Mouse (Mus musculus) Patski (cell line): ENCODE measurements around the gene Zbtb1. TPM values are rescaled to one million over a fixed set of nuclear protein-coding genes. Genes with fewer than 3 reads are reported as not detected.
"Not testable (repeated sequence)": the region's sequence is repeated elsewhere in the genome, so short reads cannot be mapped to it uniquely, and the experiment has no call there.

Experiments
- ATAC-seq: fragments of 100-300 bp; one replicate; pipeline ENCODE4 v1.8.0; 2021
- CTCF ChIA-PET: fragments of 350-600 bp; sonication (Branson Sonifier 250); formaldehyde crosslinking; loops from one replicate; lab custom pipeline; 2022; ENCODE audit warnings: inconsistent platforms; lab: Charles Lee
- POLR2A ChIA-PET: fragments of 350-600 bp; sonication (Branson Sonifier 250); formaldehyde crosslinking; loops from one replicate; lab custom pipeline; 2022; ENCODE audit warnings: antibody characterized with exemption, inconsistent platforms; lab: Charles Lee
- DNase-seq: peaks from one replicate; pipeline ENCODE4 v3.0.0-alpha.2; 2011; ENCODE audit warnings: low read depth, low spot score
- H3K27me3 ChIP-seq: fragments of 371-371 bp; one replicate; pipeline ENCODE4 v1.5.1; 2021
- CTCF ChIP-seq: fragments of 100-300 bp; IDR thresholded peaks from one replicate; pipeline ENCODE4 v1.5.1; 2021
- in situ Hi-C: fragments of 300-500 bp; cut with MboI; formaldehyde crosslinking; loops from 3 replicates; pipeline ENCODE4 v1.11.1; 2018; ENCODE audit warnings: low pct_unique_long_range_greater_than_20kb, mixed read lengths
- polyA plus RNA-seq: library from polyadenylated mRNA; unstranded; gene quantifications from one replicate; pipeline ENCODE4 v1.2.3, GENCODE M21; 2021

Gene Zbtb1
- polyA plus RNA-seq, 1 experiment from 2014 or later, result 8.5 TPM

GRCm38 (mm10) chr12:76431431-76431830, 61.4 kb downstream of the Zbtb1 start:
- no peaks in the 10 kb centered on the region for H3K27me3 ChIP-seq
- ChIA-PET CTCF (no interaction called here), POLR2A (interaction anchor here (1.0 kb wide), 1 partner anchor 23 kb away, joined by 3 read pairs; no protein-coding TSS in a partner anchor)
- no peak for TF ChIP-seq CTCF
- DNase-seq (no peak), ATAC-seq (no peak)
- in situ Hi-C loops, result no loop called here

GRCm38 (mm10) chr12:76434111-76434510, 64.0 kb downstream of the Zbtb1 start:
- no peak for DNase-seq
- ChIA-PET POLR2A (no interaction called here), CTCF (no interaction called here)
- in situ Hi-C loops, result no loop called here
- no peaks in the 10 kb centered on the region for H3K27me3 ChIP-seq
- TF ChIP-seq CTCF, result no peak
- no peak for ATAC-seq

DNA sequence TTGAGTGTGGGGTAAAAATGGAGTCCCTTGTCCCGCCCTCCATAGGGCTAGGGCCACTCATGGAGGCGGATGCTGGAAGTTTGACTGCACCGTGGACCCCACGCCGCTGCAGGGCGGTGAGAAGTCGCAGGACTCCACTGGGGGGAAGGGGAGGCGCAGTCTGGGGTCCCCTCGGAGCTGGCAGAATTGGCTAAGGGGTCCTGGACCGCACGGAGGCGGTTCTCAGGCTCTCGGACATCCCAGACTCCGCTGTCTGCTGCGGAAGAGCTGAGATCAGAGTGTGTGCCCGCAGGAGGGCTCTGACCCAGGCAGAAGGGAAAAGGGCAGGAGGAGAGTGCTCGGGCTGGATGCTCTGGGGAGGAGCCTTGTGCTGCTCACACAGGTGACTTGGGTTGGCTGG, 65.0 kb downstream of the Zbtb1 start:
- no peak for DNase-seq
- in situ Hi-C loops, result no loop called here
- no peak for ATAC-seq
- ChIA-PET CTCF (no interaction called here), POLR2A (no interaction called here)
- H3K27me3 ChIP-seq, result no peaks in the 10 kb centered on the region
- no peak for TF ChIP-seq CTCF

GRCm38 (mm10) chr12:76435549-76435948, 65.5 kb downstream of the Zbtb1 start:
- DNase-seq, result no peak
- TF ChIP-seq CTCF, result no peak
- POLR2A ChIA-PET, result no interaction called here
- in situ Hi-C loops, result no loop called here
- CTCF ChIA-PET, result no interaction called here
- no peaks in the 10 kb centered on the region for H3K27me3 ChIP-seq
- ATAC-seq, result no peak

DNA sequence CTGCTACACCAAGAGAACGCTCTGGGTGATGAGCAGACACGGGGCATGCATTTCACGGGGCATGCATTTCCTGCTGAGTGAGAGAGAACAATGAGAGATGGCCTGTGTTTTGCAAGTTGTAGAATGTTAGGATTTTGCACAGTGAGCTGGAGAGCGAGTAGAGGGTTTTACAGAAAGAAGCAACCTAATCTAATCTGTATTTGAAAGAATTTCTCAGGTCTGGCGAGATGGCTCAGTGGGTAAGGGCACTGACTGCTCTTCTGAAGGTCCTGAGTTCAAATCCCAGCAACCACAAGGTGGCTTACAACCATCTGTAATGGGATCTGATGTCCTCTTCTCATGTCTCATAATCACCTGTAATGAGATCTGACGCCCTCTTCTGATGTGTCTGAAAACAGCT, 73.4 kb downstream of the Zbtb1 start:
- CTCF ChIA-PET, H3K27me3 ChIP-seq, ATAC-seq, POLR2A ChIA-PET, DNase-seq, in situ Hi-C loops: not testable (repeated sequence)

DNA sequence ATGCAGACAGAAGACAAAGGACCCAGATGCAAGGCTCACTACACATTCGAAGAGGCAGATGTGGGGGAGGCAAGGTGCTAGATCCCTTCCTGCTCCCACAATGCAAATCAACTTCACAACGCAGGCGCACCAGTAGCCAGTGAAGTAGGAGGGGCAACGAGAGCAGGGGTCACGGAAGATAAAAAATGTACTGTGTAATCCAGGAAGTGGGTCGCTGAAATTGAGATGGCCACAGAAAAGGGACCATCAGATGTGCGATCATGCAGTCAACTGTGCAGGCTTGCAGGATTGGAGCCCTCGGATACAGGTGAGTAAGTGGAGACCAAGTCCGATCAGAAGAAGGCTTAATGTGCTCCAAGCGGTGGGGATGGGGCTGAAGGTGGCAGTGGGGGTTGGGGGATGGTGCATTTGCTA, 74.3 kb downstream of the Zbtb1 start:
- DNase-seq, result no peak
- ChIA-PET POLR2A (no interaction called here), CTCF (no interaction called here)
- no peak for ATAC-seq
- no peak for TF ChIP-seq CTCF
- in situ Hi-C loops, result no loop called here
- H3K27me3 ChIP-seq, result no peaks in the 10 kb centered on the region

- no peak for ATAC-seq
- DNase-seq, result no peak
- TF ChIP-seq CTCF, result no peak
- ChIA-PET CTCF (no interaction called here), POLR2A (no interaction called here)
- in situ Hi-C loops, result loop anchor here (5.0 kb wide), 1 partner anchor 38 kb away; no protein-coding TSS in a partner anchor
- H3K27me3 ChIP-seq, result no peaks in the 10 kb centered on the region
Measured at GRCm38 (mm10) chr12:76444862-76445261, 74.8 kb downstream of the Zbtb1 start.

DNA sequence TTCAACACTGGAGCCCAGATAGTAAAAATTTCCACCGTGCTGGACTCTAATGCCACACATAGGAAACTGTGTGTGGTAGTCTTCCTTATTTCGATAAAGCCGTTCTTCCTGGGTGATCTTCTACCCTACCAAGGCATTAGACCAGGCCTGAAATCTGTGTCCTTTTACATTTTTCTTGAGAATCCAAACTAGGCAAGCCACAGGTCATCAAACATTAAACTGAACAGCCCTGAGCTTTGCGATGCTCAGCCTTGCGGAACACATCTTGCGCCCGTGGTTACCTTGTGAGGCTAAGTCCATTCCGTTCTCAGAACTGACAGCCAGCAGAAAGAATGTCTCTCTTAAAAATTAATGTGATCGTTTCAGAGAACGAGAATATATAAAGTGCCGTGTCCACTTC, 76.1 kb downstream of the Zbtb1 start:
- no peaks in the 10 kb centered on the region for H3K27me3 ChIP-seq
- TF ChIP-seq CTCF, result no peak
- DNase-seq (peak; percentile 66), ATAC-seq (peak; percentile 74)
- POLR2A ChIA-PET, result no interaction called here
- CTCF ChIA-PET, result interaction anchor here (0.6 to 1.0 kb wide), 2 partner anchors 33 to 40 kb away, joined by 3 read pairs; no protein-coding TSS in a partner anchor
- in situ Hi-C loops, result loop anchor here (5.0 kb wide), 1 partner anchor 39 kb away; no protein-coding TSS in a partner anchor

Other genes starting within 250 kb of the Zbtb1 start
- gene Esr2, start 193.0 kb upstream of the Zbtb1 start, polyA plus RNA-seq, result not detected
- gene Tex21, start 123.5 kb upstream of the Zbtb1 start, polyA plus RNA-seq, result not detected
- gene Mthfd1, start 115.0 kb upstream of the Zbtb1 start, polyA plus RNA-seq, result 65.6 TPM
- gene Akap5, start 45.4 kb upstream of the Zbtb1 start, polyA plus RNA-seq, result 1.9 TPM
- gene Zbtb25, start 664 bp upstream of the Zbtb1 start, polyA plus RNA-seq, result 12.0 TPM
- 26.2 TPM for gene Hspa2, start 33.9 kb downstream of the Zbtb1 start, polyA plus RNA-seq
- gene Ppp1r36, start 47.3 kb downstream of the Zbtb1 start, polyA plus RNA-seq, result not detected
- gene Plekhg3, start 160.6 kb downstream of the Zbtb1 start, polyA plus RNA-seq, result 73.4 TPM